Mouse (Mus musculus) heart, embryonic 15.5 days (tissue): Measurements from ENCODE around the gene Gm11492. TPM values are rescaled to one million over a fixed set of nuclear protein-coding genes. Genes with fewer than 3 reads are reported as not detected.

Experiments
- ATAC-seq: fragments of 200-750 bp; cut with Nextera tagmentation; replicated peaks from 2 replicates; pipeline ENCODE4 v1.8.0; 2017; ENCODE audit warnings: low read depth, moderate TSS enrichment; ENCODE audit not compliant: insufficient number of reproducible peaks, insufficient read depth, low FRiP score
- H3K27ac ChIP-seq: fragments of 300-500 bp; sonication (generic); 2 replicates; pipeline ENCODE4 v1.5.1; 2015; ENCODE audit warnings: mild to moderate bottlenecking, inconsistent platforms
- H3K27me3 ChIP-seq: fragments of 300-500 bp; sonication (generic); 2 replicates; pipeline ENCODE4 v1.6.1; 2015; ENCODE audit warnings: inconsistent platforms
- H3K36me3 ChIP-seq: fragments of 300-500 bp; sonication (generic); 2 replicates; pipeline ENCODE4 v1.6.1; 2015; ENCODE audit warnings: mild to moderate bottlenecking, inconsistent platforms
- H3K4me1 ChIP-seq: fragments of 300-500 bp; sonication (generic); replicated peaks from 2 replicates; pipeline ENCODE4 v1.6.1; 2015; ENCODE audit warnings: inconsistent platforms
- H3K4me2 ChIP-seq: fragments of 300-500 bp; sonication (generic); 2 replicates; pipeline ENCODE4 v1.6.1; 2015; ENCODE audit warnings: inconsistent platforms, mild to moderate bottlenecking, moderate library complexity
- H3K4me3 ChIP-seq: fragments of 300-500 bp; sonication (generic); 2 replicates; pipeline ENCODE4 v1.5.1; 2015; ENCODE audit warnings: mild to moderate bottlenecking, inconsistent platforms
- H3K9ac ChIP-seq: fragments of 300-500 bp; sonication (generic); 2 replicates; pipeline ENCODE4 v1.6.1; 2015; ENCODE audit warnings: mild to moderate bottlenecking, inconsistent platforms
- H3K9me3 ChIP-seq: fragments of 300-500 bp; sonication (generic); replicated peaks from 2 replicates; pipeline ENCODE4 v1.6.1; 2016; ENCODE audit warnings: inconsistent platforms
- WGBS: fragments of 180-500 bp; shearing (Covaris S2); methylation state at CpG from one replicate; pipeline ENCODE4 v1.1.7; 2015; ENCODE audit warnings: mixed read lengths; 5-methylcytosine and 5-hydroxymethylcytosine counted together
- polyA plus RNA-seq: library from polyadenylated mRNA; unstranded; fragments of >200 nt; fragmentation: Nextera tagmentation; extraction: Ambion mirVana; gene quantifications from 2 replicates; pipeline ENCODE4 v1.2.1, GENCODE M21; 2015

The Gm11492 gene
- polyA plus RNA-seq, 1 experiment from 2014 or later, result not detected

DNA sequence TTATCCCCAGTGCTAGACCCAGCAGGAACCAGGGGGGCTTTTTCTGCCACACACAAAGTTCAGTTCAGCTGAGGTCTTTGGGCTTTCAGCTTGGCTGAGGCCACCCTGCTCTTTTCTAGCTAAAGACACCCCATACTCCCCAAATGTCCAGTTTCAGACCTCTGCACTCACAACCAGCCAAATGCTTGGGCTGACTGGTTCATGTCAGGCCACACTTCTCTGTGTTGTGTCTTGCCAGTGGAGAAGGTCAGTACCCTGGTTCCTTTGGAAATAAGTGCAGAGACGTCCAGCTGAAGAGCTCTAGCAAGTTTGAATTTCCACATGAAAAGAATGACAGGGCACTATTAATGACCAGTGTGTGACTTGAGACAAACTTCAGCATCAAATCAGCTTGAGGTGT, 13.3 kb downstream of the Gm11492 start:
- no peak for ATAC-seq
- Histone ChIP-seq H3K4me3 (peak overlapping the region; percentile 59; the same call in 1 of the 2 replicates), H3K36me3 (no peaks in the 10 kb centered on the region), H3K27me3 (no peaks in the 10 kb centered on the region), H3K4me2 (peak overlapping the region; percentile 91; the same call in 1 of the 2 replicates), H3K4me1 (peaks cover 47% of the 10 kb centered on the region), H3K27ac (peak overlapping the region; percentile 77), H3K9ac (no peak overlapping the region), H3K9me3 (no peaks in the 10 kb centered on the region)
- WGBS, result 15% methylated on average over 1 of the region's 1 CpGs

DNA sequence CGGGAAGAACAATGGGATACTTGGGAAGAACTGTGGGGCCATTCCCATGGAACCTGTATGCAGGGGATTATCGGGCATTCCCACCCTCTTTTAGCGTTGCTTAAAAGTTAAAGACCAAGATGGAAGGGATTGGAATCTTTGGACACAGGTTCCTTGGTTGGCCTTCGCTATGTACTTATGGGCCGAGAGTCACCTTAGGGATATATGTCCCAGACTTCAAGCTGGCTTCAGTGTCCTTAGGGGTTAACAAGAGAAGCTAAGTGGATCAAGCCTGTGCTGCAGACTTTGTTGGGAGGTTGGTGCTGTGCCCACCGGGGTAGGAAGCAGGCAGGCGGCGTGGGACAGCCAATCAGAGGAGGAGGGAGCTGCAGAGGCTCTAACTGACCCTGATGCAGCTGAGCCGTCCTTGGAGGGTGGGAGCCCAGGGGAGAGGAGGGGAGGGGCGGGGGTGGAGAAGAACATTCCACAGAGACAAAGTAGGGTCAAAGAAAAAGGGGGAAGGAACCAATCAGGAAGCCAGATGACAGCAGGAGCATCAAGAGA, 14.2 kb downstream of the Gm11492 start:
- no peak overlapping the region for H3K27ac ChIP-seq
- ATAC-seq, result no peak
- peaks cover 40% of the 10 kb centered on the region for H3K4me1 ChIP-seq
- no peak overlapping the region for H3K4me2 ChIP-seq
- H3K9me3 ChIP-seq, result no peaks in the 10 kb centered on the region
- no peaks in the 10 kb centered on the region for H3K36me3 ChIP-seq
- H3K27me3 ChIP-seq, result no peaks in the 10 kb centered on the region
- H3K9ac ChIP-seq, result no peak overlapping the region
- 54% methylated on average over 10 of the region's 10 CpGs for WGBS
- no peak overlapping the region for H3K4me3 ChIP-seq

DNA sequence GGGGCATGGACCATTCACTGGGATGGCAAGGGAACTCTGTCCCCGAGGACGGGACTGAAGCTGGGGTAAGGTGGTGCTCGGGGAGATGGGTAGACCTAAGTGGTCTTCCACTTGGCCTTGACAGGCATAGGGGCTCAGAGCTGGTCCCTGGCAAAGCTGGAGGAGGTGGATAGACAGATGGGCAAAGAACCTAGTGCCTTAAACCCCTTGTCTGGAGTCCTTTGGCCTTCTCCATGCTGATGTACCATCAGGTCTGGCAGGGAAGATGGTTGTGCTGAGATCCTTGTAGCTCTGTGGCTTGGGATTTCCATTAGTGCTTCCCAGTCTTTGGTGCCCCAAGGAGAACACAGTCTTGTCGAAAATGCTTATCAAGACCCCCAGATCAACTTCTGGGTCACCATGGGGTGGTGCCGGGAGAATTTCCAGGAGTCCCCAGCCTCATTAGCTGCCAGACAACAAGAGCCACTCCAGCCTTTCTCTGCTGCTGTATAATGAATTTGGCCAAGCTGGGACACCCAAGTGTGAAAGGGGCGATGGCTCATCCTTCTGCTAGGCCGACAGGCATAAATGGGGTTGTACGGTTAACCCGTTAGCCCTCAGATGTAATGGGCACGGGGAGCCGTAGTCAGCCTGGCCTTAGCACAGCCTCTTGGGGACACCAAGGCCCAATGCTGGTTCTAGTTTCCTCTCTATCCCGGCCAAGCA, 14.9 kb downstream of the Gm11492 start:
- no peak overlapping the region for H3K9ac ChIP-seq
- ATAC-seq, result no peak
- H3K4me2 ChIP-seq, result no peak overlapping the region
- H3K9me3 ChIP-seq, result no peaks in the 10 kb centered on the region
- no peaks in the 10 kb centered on the region for H3K36me3 ChIP-seq
- H3K4me1 ChIP-seq, result peaks cover 40% of the 10 kb centered on the region
- H3K27ac ChIP-seq, result no peak overlapping the region
- no peak overlapping the region for H3K4me3 ChIP-seq
- 83% methylated on average over 12 of the region's 12 CpGs for WGBS
- H3K27me3 ChIP-seq, result no peaks in the 10 kb centered on the region

DNA sequence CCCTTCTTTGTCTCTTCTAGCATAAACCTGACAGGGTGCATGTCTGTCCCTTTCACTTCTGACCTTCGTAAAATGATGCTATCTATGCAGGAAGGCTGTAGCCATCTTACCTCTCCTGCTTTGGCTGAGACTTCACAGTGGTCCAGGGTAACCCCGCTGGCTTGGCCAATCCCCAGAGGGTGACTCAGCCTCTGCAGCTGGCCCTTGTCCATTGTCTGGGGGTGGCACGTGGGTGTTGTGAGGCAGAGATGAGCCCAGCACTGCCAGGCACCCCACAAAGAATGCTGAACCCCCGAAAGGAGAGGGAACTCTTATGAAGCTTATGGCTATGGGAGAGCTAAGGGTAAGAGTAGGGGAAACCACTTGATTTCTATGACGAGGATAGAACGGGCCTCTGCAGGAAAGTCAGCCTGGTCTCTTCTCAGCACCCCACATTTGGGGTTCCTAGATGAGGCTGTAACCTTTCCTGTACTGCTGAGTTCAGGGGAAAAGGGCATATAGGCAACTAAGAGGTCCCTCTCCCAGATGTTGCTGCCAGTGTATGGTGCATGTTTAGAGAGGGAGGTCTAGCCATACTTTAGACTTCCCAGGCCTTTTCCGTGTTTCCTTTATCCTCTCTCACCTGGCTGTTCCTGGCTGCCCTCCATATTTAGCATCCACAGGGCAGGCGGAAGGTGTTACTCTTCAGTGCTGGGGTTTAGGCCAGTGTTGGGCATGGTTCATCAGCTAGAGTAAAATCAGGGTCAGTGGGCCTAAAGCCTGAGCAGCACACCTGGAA, 15.7 kb downstream of the Gm11492 start:
- Histone ChIP-seq H3K9me3 (no peaks in the 10 kb centered on the region), H3K4me1 (peaks cover 40% of the 10 kb centered on the region), H3K27me3 (no peaks in the 10 kb centered on the region), H3K4me3 (no peak overlapping the region), H3K9ac (no peak overlapping the region), H3K27ac (no peak overlapping the region), H3K4me2 (no peak overlapping the region), H3K36me3 (no peaks in the 10 kb centered on the region)
- 76% methylated on average over 8 of the region's 8 CpGs for WGBS
- no peak for ATAC-seq

DNA sequence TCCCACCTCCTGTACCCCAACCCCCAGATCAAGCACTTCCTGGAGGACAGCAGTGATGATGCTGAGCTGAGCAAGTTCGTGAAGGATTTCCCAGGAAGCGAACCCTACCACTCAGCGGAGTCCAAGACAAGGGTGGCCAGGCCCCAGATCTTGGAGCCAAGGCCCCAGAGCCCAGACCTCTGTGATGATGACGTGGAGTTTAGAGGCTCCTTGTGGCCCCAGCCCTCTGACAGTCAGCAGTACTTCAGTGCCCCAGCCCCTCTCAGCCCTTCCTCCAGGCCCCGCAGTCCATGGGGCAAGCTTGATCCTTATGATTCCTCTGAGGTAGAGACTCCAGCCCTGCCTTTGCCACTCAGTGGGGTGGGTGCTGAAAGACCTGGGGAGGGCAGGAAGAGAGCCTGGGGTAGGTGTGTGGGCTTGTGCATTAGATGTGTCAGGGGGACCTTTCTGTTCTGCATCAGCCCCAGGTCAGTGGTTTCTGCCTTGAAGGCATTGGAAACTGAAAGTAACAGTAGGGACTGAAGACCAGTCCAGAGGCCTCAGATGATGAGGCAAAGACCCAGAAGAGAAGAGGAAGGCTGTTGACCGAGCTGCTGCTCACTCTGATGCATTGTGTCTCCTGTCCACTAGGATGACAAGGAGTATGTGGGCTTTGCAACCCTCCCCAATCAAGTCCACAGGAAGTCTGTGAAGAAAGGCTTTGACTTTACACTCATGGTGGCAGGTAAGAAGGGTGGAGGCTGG, 17.0 kb downstream of the Gm11492 start:
- Histone ChIP-seq H3K4me2 (no peak overlapping the region), H3K4me3 (no peak overlapping the region), H3K27ac (no peak overlapping the region), H3K36me3 (no peaks in the 10 kb centered on the region), H3K9ac (no peak overlapping the region), H3K4me1 (peaks cover 29% of the 10 kb centered on the region), H3K9me3 (no peaks in the 10 kb centered on the region), H3K27me3 (no peaks in the 10 kb centered on the region)
- 77% methylated on average over 6 of the region's 6 CpGs for WGBS
- ATAC-seq, result no peak

DNA sequence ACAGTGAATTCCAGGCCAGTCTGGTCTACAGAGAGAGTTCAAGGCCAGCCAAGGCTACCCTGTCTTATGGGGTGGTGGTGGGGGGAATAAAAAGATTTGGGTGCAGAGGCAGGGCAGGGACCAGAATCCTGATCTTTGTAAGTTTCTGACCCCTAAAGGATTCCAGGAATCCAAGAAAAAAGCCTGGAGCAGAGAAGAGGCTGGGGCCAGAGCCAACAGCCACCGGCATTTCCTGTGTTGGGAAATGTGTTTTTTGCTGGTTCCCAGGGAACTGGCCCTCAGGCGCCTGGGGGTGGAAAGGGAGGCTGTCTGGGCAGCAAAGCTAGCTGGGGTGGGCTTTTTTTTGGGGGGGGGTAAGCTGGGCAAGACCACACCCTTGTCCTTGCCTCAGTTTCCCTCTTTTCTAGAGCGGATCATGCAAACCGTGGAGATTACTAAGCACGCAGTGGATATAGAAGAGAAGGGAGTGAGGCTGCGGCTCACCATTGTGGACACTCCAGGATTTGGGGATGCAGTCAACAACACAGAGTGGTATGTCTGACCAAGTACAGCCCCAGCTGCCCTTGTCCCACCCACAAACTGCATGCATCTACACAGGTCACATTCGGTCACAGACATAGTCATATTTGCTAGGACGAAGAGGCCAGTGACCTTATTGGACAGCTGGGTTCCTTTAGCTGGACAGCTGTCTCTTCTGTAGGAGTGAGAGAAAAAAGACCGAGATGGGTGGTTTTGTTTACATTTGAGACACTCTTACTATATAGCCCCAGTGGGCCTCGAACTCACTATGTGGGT, 18.5 kb downstream of the Gm11492 start:
- Histone ChIP-seq H3K4me3 (no peak overlapping the region), H3K27ac (peak overlapping the region; percentile 74), H3K4me1 (peaks cover 21% of the 10 kb centered on the region), H3K4me2 (no peak overlapping the region), H3K9ac (no peak overlapping the region), H3K9me3 (no peaks in the 10 kb centered on the region), H3K27me3 (no peaks in the 10 kb centered on the region), H3K36me3 (no peaks in the 10 kb centered on the region)
- WGBS, result 71% methylated on average over 10 of the region's 10 CpGs
- no peak for ATAC-seq

DNA sequence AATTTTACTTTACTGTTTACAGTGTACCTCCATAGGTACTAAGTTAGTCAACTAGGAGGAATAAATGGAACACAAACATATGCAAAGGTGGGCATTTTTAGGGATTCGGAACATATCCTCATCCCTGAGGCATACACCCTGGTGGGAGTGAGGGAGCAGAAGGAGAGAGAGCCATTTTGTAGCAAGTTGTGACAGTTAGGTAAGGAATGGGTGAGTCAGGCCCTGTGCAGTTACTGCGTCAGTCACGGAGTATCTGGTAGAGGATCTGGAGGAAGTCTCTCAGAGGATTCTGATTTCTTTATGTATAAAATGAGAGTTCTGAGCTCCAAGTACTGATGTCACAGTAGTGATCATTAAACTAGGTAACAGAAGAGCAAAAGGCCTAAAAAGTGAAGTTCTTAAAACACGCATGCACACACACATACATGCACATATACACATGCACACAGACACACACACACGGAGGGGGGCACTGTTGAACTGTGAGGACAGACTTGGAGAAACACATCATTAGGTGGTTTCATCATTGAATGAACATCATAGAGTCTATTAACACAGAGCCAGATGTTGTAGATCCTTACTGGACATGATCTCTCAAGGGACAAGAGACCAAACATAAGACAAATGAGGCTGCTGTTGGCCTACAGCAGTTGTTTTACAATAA, 20.9 kb downstream of the Gm11492 start:
- 88% methylated on average over 5 of the region's 5 CpGs for WGBS
- ATAC-seq, result no peak

DNA sequence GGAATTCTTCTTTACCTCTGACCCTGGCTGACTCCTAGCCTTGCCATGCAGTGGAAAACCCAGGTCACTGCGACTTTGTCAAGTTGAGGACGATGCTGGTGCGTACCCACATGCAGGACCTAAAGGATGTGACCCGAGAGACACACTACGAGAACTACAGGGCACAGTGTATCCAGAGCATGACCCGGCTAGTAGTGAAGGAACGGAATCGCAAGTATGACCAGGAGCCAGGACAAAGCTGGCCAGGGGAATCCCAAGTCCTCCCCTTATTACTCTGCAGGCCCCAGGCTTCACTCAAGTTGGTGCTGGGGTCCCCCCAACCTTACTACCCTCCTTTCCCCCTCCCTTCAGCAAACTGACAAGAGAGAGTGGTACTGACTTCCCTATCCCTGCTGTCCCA, 23.2 kb downstream of the Gm11492 start:
- no peak overlapping the region for H3K4me3 ChIP-seq
- 86% methylated on average over 8 of the region's 8 CpGs for WGBS
- H3K27ac ChIP-seq, result no peak overlapping the region
- no peaks in the 10 kb centered on the region for H3K27me3 ChIP-seq
- no peaks in the 10 kb centered on the region for H3K9me3 ChIP-seq
- no peak overlapping the region for H3K9ac ChIP-seq
- ATAC-seq, result no peak
- H3K4me1 ChIP-seq, result peaks cover 30% of the 10 kb centered on the region
- no peaks in the 10 kb centered on the region for H3K36me3 ChIP-seq
- H3K4me2 ChIP-seq, result peak overlapping the region; percentile 70

More for the DNA sequence above, 20.9 kb downstream of the Gm11492 start:
- H3K36me3 ChIP-seq, result no peaks in the 10 kb centered on the region
- H3K9ac ChIP-seq, result no peak overlapping the region
- H3K9me3 ChIP-seq, result no peaks in the 10 kb centered on the region
- H3K27ac ChIP-seq, result no peak overlapping the region
- H3K4me1 ChIP-seq, result peaks cover 24% of the 10 kb centered on the region
- H3K27me3 ChIP-seq, result no peaks in the 10 kb centered on the region
- no peak overlapping the region for H3K4me3 ChIP-seq
- H3K4me2 ChIP-seq, result no peak overlapping the region

DNA sequence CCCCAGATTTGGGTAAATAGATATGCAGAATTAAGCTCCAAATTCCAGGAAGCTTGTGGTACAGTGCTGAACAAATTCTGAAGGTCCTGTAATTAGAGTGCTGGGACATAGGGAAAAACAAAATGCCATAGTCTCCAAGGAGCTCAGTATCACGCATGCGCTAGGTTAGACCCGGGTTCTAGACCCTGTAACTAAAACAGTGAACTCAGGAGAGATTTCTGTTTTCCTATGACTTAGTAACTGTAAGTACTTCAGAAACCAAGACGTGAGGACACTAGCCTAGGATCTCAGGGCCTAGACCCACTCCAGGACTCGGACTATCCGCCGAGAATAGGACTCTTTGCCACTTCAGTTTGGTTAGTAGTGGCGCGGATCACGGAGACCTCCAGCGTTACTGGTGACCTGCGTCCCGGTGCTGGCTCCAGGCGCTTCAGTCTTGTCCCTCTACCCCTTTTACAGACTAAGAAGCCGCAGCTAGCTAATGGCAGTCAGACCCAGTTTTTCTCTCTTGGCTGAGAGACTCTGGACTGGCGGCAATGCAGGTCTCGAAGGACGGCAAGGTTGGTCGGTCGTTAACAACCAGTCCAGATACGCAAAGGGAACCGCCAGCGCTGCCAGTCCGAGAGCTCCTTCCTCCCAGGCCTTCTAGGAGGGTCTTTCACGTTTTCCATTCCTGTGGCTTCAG, 24.5 kb downstream of the Gm11492 start:
- H3K9ac ChIP-seq, result peak overlapping the region; percentile 81
- H3K27ac ChIP-seq, result peak overlapping the region; percentile 93
- H3K36me3 ChIP-seq, result no peaks in the 10 kb centered on the region
- H3K9me3 ChIP-seq, result no peaks in the 10 kb centered on the region
- 2% methylated on average over 25 of the region's 25 CpGs for WGBS
- no peak for ATAC-seq
- H3K4me3 ChIP-seq, result peak overlapping the region; percentile 70
- peaks cover 41% of the 10 kb centered on the region for H3K4me1 ChIP-seq
- peak overlapping the region; percentile 70 for H3K4me2 ChIP-seq
- no peaks in the 10 kb centered on the region for H3K27me3 ChIP-seq
